Mouse (Mus musculus) neural tube, embryonic 10.5 days (tissue): Measurements from ENCODE around the gene Sephs1.
A peak's percentile ranks its signal among the peaks of the same experiment; 100 is the strongest.

Source experiments
- DNase-seq: peaks from one replicate; pipeline ENCODE4 v3.0.0-alpha.2; 2017; ENCODE audit warnings: low spot score; ENCODE audit errors: extremely low spot score

Sephs1 gene

DNA sequence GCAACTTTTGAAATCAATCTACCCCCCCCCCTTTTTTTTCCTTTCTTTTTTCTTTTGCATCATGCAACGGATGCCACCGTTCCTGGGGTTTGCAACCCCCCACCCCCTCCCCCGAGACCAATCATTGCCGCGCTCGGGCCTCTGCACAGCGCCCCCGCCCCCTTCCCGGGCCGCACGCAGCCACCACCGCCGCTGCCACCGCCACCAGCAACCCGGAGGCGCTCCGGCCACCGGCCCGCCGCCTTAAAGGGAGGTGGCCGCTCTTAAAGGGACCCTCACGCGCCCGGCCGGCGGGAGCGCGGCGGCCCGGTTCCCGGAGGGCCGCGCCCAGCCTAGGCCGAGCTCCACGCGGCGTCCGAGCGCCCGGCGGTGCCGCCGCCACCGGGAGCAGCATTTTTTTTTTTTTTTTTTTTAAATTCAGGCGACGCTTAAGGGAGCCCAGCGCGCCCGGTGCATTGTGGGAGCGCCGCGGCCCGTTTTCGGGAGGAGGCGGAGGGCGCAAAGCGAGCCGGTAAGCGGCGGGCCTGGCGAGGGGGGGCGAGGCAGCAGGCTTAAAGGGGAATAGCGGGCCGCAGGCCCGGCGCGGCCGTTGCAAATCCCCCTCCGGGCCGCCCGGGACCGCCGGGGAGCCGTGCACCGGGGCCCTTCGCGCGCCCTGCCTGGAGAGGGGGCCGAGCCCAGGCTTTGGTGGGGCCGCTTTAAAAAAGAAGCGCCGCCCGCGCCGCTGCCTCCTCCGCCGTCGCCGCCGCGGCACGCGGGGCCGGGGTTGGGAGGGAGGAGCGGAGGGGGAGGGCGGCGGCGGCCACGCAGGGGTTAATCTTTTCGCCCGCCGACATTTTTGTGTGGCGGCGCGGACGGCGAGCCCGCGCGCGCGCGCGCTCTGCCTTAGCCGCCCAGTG lies at the start of gene Sephs1:
Gene Sephs1, plus strand, starts transcription at position 215 of the 899 bp plus-strand sequence.
- peak; percentile 86 for DNase-seq

DNA sequence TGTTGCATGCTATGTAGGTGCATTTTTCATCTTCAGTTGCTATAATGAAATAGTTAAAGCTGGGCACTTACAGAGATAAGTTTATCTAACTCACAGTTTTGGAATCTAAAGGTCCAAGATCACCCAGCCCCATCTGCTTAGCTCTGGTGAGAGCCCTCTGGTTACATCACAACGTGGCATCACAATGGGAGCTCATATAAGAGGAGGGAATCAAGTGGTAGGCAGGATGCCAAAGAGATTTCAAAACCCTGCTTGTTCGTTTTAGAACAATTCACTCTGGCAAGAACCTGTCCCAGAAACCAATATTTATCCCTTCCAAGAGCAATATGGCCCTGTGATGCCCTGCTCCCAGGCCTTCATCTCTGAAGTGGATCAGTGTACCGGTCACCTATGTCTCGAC lies 49.2 kb upstream of the Sephs1 start:
- no peak for DNase-seq

DNA sequence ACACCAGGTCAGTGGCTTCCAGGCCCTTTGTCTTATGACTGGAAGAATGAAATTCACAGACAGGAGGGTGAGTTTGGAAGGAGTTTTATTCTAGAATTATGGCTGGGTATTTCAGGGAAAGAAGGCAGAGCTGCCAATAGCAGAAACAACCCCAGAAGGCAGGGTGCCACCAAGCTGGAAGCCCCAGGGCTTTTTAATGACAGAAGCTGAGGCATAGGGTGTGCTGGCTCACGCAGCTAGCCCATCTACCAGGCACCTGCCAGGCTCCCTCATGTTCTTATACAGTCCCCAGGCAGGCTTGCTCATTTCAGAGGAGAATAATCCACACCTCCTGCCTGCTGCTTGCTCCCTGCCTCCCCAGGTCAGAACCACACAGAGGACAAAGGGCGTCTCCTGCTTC lies 31.9 kb upstream of the Sephs1 start:
- no peak for DNase-seq

DNA sequence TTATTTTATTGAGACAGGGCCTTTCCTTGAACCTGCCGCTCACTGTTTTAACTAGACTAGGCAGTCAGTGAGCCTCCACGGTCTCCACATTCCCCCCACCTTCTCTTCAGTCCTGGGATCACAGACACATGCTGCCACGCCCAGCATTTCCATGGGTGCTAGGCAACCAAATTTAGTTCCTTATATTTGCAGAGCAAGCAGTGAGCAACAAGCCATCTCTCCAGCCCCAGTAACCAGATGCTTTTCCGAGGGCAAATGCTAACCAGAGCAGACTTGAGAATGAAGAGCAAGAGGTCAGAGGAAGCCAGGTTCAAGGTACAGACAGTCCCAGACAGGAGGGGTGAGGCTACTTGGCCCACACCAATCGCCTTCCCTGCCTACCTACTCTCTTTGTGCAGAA lies 24.2 kb upstream of the Sephs1 start:
- DNase-seq: no peak

DNA sequence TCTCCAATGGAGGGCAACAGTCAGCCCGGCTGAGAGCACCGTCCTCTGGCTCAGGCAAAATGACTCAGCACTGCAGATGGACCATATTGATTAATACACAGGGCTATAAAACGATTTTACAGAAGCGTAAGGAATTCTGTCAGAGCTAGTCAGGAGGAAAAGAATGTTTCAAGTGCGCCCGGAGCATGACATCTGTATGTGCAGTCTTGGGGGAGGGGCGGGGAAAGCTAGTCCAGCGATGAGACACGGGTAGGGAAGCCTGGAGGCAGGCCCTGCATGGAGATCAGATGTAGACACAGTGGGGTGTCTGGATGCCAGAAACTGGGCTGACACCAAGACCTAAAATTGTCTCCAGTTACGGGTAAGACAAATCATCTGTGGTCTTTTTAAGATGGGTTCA lies 23.2 kb upstream of the Sephs1 start:
- DNase-seq: no peak

DNA sequence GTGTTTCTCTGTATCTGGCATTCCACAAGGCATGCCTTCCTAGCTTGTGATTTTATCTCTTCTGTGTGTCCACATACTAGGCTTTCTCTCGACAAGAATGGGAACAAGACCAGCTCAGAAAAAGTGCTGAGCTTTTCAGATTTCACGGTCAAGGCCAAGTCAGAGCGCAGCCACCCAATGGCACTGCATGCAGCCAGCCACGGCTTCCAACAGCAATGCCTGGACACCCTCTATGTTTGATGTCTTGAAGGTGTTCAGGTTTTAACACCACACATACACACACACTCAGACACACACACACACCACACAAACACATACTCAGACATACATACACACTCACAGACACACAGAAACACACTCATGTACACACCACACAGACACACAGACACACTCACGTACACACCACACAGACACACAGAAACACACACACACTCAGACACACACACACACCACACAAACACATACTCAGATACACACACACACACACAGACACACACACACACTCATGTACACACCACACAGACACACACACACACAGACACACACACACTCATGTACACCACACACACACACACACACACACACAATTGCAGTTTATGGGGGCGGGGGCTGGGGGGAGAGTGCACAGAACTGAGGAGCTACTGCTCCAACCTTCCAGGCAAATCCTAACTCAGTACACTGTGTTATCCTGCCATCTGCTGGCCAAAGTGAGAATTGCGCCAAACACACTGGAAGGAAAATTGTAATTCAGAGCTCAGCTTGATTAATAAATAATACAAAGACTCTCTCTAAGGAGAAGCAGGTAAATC lies 17.2 kb upstream of the Sephs1 start:
- peak; percentile 89 for DNase-seq

DNA sequence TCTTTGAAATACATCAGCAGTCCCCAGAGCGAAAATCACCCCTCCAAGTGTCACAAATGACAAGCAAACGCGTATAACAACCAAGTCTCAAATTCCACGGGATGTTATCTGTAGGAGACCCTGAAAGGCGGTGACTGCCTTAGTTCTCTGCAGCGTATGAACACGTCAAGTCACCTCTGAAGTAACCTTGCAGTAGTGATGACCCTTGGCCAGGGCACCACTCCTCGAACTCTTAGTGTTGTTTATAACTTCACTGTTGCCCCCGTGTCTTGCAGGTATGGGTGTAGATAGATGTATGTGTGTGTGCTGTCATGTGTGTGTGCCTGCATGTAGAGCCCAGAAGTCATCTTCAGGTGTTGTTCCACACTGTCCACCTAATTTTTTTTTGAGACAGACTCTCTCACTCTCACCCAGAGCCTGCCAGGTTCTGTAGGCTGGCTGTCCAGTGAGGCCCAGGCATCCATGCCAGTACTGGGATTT lies 16.5 kb upstream of the Sephs1 start:
- DNase-seq: no peak

DNA sequence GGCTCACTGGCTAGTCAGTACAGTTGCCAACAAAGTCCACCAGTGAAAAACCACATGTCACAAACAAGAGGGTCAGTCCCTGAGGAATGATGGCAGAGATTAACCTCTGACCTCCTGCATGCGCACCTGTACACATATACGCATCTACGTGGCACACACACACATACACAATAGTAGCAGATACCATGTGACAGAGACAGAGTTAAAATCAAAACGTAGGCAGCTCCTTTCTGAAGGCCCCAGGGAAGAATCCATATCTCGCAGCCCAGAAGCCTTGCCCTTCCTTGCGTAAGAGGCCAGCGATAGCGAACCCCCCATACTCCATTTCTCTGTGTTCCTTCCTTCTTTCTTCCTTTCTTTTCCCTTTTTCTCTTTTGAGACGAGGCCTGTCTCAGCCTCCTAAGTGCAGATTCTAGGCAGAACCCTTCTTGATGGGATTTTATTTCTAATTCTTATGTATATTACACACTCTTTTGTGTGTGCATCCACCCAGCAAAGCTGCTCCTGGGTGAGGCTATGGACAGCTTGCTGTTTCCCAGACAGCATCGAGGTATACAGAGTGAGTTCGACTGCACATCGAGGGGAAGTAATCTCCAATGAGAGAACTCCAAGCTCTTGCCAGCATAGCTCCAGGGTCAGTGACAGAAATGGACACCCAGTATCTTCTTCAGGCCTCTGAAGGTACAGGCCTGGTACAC lies 13.2 kb upstream of the Sephs1 start:
- DNase-seq: no peak

DNA sequence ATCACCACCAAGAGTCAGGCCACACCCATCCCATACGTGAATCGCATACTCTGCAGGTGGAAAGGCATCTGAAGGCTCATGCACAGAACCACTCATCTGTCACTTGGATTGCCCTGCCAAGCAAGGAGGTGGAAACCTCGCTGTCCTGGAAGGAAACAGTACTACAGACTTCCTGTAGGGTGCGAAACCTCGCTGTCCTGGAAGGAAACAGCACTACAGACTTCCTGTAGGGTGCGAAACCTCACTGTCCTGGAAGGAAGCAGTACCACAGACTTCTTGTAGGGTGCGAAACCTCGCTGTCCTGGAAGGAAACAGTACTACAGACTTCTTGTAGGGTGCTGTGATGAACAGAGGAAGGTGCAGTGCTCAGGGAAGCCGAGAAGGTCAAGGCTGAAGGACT lies 8.6 kb upstream of the Sephs1 start:
- DNase-seq: no peak

DNA sequence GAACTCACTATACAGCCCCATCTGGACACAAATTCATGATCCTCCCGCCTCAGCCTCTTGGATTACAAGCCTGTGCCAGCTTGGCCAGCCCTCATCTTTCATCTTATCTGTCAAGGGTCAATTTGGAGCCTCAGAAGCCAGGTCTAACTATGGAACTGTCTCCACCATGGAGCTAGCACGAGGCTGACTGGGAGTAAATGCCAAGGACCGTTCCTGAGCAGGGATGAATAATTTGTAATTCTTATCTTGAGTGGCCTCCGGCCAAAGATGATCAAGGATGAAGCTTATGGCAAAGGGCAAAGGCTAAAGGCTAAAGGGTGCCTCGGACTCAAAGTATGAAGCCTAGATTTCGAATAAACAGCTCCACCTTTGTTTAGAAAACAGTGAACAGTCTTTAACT lies 8.0 kb upstream of the Sephs1 start:
- DNase-seq: no peak

DNA sequence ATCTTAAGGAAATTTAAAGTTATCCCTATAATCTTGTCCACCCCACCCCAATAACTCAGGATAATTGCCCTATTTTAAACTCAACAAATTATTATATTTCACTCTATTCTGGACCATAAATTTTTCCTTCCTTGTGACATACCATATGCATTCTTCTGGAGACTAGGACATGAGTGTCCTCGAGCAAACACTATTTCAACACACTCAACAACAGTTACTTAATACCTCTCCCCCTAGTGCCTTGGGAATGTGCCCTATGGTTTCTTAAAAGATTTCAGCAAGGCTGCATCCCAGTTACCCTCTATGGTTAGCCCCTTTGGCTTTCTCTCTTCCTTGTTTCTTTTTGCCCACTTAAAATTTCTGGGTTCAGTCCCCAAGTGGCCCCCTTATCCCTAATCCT lies 6.3 kb upstream of the Sephs1 start:
- no peak for DNase-seq

DNA sequence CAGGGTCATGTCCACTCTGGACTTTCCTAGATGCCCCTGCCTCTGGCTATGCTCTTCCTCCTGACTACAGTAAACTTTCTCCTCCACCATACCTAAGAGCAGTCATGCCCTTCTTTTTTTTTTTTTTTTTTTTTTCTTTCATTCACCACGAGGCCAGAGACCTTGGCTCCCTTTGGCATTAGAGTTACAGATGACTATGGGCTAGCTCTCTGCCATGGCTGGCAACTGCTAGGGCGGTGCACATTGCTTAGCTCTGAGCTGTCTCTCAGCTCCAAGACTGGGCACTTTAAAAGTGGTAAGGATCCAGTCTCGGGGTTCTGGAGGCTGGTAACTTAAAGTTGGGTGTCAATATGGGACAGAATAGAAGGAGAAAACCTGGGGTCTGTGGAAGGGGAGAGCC lies 5.2 kb upstream of the Sephs1 start:
- DNase-seq: no peak

DNA sequence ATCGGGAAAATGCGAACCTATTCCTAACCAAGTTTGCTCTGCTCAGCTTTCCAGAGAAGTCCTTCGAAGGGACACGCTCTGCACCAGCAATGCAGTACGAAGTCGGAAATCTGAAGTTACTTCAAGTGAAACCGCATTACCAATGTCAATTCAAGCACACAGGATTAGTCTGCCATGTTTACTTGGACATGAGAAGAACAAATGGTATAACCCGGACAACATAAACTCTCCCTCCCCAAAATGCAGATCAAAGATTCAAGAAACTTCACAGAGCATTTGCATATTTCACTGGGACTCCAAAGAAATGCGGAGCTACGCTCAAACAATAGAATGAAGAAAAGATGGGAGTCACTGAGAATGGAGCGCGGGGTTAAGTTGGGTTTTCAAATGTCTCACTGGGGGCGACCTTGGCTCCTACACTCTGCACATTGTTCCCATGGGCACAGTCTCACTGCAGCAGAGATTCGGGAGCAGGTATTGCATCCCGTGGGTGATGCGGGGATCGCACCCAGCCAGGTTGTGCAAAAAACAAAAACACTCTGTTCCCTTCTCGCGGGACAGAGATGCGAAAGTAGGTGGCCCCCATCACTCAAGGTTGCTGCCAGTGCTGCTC lies 521 bp upstream of the Sephs1 start:
- DNase-seq: peak; percentile 59

DNA sequence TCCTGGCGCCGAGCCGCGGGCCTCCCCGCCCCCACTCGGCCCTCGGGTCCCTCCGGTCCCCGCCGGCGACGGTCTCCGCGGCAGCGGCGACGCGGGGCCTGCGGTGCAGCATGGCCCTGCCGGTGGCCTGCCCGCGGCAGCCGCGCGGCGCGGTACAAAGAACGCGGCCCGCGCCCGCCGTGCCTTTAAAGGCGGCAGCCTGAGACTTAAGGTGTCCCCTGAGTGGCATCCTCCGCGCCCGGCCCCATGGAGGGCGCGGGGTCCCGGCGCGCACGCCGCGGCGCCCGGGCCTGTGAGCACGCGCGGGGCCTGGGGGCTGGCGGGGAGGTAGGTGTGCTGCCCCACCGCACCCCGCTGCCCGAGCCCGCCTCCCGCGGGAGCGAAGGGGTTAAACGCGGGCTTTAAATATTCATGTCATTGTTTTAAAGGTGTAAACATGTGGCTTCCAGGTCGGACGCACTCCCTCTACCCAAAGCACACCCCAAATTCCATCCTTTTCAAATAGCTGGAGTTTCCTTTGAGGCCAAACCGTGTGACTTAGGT lies 956 bp downstream of the Sephs1 start:
- DNase-seq: peak; percentile 80

DNA sequence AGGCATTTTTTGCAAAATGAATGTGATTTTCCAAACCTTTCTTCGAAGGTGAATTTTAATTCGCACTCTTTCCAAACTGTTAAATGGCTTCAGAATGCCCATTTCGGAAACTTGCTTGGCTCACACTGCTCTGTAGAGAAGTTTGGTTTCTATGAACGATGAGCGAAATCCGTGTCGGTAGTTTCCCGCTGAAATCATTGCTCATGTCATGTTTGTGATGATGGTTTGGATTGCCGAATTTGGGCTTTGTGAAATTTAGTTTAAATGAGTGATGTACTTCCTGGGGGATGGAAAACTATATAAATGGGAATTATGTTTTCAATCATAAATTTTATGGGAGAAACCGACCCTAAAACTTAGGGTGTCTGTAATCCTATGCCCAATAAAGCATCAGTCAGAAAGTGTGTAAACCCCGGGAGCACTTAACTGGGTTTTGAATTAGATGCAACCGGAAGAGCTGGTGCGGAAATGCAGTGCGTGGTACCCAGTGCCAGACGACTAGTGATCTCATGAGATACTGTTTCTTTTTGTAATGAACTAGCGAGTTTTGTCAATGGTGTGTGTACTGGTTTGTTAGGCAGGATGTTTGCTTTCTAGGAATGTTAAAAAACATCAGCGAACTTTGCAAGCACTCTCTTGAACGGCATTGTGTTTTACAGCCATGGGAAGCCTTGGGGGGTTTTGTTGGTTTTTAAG lies 1.8 kb downstream of the Sephs1 start:
- no peak for DNase-seq

DNA sequence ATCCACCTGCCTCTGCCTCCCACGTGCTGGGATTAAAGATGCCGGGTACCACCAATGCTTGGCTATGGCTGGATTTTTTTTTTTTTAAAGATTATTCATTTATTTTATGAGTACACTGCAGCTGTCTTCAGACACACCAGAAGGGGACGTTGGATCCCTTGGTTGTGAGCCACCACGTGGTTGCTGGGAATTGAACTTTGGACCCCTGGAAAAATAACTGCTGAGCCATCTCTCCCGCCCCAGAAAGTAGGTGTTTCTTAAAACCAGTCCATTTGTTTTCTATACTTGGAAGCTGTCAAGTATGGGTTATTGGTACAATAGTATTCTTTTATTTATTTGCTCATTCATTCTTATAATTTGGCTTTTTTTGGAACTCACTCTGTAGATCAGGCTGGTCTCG lies 5.5 kb downstream of the Sephs1 start:
- DNase-seq: no peak

DNA sequence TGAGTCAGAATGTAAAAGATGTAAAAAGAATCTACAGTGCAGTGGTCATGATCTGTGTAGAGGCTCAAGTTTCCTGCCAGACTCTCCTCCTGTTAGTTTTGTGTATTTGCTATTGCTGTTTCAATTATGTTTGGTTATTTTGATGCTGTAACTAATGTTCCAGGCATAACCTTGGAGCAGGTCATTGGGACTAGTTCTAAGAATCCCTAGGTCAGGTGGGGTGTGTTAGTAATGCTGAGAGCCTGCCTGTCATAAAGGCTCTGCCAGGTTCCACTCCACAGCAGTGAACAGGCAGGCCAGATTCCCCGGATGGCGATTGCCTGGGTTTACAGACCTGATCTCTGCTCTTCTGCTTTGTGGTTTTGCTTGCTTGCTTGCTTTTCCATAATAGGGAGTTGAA lies 14.2 kb downstream of the Sephs1 start:
- no peak for DNase-seq

DNA sequence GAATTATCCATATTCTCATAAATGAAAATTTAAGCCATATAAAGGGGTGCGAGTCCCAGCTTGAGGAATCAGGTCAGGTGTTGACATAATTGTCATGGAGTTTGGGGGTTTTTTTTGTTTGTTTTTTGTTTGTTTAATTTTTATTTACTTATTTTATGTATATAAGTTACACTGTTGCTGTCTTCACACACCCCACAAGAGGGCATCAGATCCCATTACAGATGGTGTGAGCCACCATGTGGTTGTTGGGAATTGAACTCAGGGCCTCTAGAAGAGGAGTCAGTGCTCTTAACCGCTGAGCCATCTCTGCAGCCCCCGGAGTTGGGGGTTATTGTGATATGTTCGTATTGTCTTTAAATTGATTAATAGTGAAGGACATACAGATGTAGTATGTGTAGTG lies 15.6 kb downstream of the Sephs1 start:
- DNase-seq: no peak

DNA sequence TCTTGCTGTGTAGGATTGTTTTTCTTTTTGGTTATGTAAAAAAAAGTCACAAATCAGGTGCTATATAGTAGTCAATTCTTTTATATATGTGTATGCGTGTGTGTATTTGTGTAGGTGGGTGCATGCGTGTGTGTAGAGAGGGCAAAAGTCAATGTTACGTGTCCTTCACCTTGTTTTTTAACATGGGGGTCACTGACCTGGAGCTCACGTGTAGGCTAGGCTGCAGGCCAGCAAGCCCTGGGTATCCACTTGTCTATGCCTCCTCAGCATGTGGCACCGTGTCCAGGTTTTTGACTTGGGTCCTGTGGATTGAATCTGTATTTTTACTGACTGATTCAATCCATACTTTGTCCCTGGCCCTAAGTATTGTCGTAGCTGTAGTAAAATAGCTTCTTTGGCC lies 19.3 kb downstream of the Sephs1 start:
- DNase-seq: no peak

DNA sequence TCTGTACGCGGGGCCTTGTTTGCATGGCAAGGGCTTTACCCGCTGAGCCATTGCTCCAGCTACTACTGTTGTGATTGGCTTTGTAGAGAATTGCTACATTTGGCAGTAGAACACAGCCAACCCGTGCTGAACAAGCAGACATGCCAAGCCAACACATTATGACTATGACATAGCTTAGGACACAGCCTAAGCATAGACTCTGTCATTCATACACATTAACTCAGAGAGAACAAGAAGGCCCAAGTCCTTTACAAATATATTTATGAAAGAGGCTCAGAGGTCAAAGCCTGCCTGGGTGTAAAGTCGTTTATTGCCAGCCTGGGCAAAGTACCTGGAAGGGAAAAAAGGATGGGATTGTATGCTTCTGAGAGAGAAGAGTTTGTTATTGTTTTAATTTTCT lies 21.0 kb downstream of the Sephs1 start:
- no peak for DNase-seq

DNA sequence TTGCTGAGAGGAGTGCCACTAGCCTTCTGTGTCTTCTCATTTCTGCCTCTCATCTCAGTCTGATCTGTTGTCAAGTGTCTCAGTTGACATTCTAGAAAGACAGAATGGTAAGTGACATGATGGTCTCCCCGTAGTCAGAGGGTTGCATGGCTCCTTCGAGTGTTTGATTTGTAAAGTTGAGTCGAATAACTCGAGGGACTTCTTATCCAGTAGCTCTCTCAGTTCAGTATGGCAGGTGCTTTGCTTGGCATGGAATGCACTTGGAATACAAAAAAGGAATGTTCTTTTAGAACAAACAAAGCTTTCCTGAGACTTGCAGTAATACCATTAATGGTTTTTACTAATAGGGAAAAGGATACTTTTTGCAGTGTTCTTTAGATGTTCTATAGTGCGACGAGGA lies 25.8 kb downstream of the Sephs1 start:
- no peak for DNase-seq
